Mouse (Mus musculus) right cerebral cortex, postnatal 36 days (tissue): ENCODE measurements around the gene Rps3a1.

ENCODE experiments used
- DNase-seq, 2 experiments: peaks; one replicate each; pipeline ENCODE4 v3.0.0; 2022; ENCODE audit warnings: low spot score in 2 of 2, mixed read lengths in 1 of 2

Gene Rps3a1

DNA sequence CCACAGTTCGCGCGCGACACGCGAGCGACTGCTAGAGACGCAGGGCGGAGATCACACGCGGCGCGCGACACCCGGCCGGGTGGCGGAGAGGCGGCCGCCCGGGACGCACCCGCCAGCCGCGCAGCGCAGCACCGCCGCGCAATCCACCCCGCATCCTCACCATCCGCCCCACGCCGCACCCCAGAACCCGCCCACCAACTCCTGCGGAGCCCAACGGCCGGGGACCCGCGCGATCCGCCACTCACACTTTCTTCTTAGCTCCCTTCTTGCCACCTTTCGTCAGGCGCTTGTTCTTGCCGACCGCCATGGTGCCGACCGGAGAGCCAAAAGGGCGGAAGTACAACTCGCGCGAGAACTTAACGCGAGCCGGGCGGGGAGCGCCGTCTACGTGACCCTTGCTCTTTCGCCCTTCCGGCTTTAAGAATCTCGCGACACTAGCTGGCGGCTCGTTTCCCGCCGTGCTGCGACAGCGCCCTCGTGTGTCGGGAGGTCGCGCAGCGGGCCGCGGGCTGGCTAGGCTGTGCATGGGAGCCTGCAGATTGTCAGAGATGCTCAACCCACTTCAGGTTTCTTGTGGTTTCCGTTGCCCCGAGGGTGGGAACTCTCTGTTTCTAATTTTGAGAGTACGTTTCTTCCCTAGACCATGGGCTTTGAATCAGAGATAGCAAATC is at the start of gene Rps3a1:
TSS of gene Rps3a1 (minus strand) at position 440 of the 671 bp plus-strand sequence.
- DNase-seq, result peak; percentile 96

- no peak for DNase-seq
Observed at GRCm38 (mm10) chr3:86187736-86188389, 45.4 kb upstream of the Rps3a1 start.

- no peak for DNase-seq
Observed at GRCm38 (mm10) chr3:86184546-86184945, 42.0 kb upstream of the Rps3a1 start.

DNA sequence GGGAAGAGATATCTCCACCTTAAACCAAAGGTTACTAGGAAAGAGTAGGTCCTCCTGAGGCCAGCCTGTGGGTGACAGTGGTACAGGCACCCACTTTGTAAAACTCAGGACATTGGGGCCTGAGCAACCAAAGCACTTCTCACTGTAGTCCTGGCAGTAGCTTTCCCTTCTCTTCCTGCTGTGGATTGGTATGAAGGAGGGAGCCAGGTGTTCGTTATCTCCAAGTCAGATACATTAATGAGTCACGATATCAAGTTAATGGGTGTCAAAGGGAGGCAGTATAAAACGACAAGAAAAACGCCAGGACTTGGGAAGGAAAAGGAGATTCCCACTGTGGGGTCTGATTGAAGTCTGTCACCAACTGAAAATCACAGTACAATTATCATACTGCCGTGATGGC is 38.6 kb upstream of the Rps3a1 start:
- no peak for DNase-seq

DNA sequence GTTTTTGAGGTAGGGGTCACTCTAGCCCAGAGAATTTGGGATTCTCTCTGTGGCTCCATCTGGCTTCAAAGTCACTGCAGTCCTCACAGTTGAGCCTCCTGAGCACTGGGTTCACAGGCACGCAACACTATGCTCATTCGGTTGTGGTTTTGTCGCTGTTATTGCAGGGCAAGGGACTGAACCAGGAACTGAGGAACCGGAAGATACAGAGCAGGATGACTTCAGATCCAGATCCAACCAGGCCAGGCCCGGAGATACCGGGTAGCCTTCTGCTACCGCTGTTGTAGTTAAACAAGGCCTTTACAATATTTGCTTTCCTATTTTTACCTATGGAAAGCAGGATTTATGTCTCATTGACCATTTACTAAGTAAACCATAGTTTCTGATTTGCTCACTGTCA is 37.2 kb upstream of the Rps3a1 start:
- no peak for DNase-seq

DNA sequence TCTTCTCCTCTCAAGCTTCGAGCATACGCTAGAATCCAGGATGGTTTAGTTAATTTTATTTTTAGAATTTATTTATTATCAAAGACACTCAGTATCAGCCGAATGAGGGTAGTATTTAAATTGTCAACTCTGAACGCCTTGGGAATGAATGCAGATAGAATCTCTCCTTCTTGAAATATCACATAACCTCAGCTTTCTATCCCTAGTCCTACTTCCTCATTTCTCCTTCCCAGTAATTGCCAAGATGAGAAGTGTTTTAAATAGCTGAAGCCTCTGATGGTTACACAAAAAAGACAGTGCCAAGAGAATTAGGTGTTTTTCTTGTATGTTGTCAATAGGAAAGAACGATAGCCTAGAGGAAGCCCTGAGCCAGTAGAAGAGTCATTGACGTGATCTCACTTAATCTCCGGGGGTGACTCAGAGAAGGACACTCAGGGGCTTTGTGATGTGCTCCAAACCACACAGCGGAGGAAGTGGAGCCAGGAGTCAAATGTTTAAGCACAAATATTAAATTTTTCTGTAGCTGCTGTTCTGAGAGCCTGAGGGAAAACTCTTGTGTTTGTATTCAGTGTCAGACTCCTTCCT is 26.4 kb upstream of the Rps3a1 start:
- no peak for DNase-seq

DNA sequence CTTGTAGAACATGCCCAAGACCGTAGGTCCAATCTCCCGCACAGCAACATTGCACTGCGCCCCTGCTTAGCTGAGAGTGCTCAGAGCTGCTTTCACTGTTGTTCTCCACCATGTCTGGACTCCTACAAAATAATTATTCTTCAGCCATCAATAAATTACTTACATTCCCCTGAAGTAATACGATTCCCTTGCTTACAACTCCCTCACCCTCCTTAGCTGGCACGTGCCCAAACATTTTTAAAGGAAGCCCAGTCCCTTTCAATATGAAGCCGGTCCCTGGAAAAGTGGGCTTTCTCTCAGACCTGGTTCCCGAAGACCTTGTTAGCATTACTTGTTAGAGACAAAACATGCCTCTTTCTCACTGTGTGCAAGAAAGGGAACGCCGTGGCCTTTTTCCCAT is 7.0 kb upstream of the Rps3a1 start:
- no peak for DNase-seq

DNA sequence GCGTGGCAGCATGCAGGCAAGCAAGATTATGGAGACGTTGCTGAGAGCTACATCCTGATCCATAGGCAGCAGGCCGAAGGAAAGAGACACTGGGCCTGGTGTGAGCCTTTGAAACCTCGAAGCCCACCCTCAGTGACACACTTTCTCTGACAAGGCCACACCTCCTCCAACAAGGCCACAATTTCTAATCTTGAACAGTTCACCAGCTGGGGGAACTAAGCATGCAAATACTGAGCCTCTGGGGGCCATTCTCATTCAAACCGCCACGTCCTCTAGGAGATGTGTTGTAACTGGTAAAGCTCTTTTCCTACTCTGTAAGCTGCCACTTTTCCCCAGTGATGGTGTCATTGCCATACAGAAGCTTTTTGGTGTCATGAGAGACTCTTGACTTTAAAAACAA is 6.6 kb upstream of the Rps3a1 start:
- no peak for DNase-seq

DNA sequence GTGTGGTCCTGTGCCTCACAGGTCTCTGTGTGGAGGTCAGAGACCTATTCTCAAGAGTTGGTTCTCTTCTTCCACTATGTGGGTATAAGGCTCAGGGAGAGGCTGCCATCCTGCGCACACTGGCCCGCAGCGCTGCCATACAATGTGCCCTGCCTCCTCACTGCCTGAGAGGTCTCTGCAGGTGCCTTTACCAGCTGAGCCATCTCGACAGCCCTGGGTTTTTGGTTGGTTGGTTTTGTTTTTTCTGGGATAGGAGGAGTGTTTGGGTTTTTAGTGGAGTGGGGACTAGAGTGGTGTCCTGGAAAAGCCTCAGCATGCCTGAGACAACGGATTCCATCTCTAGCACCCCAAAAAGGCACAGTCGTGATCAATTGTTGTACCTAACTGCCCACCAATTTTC is 841 bp upstream of the Rps3a1 start:
- no peak for DNase-seq

DNA sequence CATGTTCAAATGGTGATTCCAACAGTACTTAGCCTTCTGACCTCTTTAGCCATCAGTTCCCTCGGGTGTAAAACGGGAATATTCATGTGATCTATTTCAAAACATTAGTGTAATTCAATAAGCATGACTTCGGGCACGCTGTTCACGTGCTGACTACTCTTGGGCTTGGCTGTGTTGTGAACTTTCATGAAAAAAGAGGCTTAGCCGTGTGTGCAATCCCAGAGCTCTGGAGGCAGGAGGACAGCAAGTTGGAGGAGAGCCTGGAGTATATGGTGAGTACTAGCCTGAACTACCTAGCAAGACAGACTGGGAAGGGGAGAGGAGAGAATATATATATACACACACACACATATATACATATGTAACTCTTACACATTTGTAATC is 424 bp upstream of the Rps3a1 start:
- DNase-seq, result no peak

- DNase-seq, result no peak
Observed at GRCm38 (mm10) chr3:86141886-86142262, 628 bp downstream of the Rps3a1 start.

- no peak for DNase-seq
Observed at GRCm38 (mm10) chr3:86141366-86141765, 1.1 kb downstream of the Rps3a1 start.

- DNase-seq, result no peak
Observed at GRCm38 (mm10) chr3:86139660-86140059, 2.8 kb downstream of the Rps3a1 start.

DNA sequence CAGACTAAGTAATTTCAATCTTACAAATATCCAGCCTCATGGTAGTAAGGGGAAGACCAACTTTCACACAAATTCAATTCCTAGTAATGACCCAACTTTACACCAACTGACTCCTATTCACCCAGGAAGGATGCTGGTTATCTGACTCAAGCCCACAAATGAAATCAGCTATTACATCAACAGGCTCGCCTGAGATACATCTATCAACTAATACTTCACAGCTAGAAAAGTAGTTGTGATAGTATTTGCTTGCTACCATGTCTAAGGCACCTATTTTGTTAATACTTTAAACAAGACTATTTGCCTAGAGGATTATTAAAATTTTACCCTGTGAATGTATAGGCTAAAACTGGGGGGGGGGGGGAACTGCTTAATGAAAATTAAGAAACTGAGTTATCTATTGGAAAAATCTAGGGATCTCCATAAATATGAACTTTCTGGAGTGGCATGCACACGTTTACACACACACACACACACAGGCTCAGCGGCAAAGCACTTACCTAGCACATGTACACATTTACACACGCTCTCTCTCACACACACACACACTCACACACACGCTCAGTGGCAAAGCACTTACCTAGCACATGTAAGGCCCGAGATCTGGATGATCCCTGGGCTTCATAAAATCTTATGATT is 5.4 kb downstream of the Rps3a1 start:
- no peak for DNase-seq

DNA sequence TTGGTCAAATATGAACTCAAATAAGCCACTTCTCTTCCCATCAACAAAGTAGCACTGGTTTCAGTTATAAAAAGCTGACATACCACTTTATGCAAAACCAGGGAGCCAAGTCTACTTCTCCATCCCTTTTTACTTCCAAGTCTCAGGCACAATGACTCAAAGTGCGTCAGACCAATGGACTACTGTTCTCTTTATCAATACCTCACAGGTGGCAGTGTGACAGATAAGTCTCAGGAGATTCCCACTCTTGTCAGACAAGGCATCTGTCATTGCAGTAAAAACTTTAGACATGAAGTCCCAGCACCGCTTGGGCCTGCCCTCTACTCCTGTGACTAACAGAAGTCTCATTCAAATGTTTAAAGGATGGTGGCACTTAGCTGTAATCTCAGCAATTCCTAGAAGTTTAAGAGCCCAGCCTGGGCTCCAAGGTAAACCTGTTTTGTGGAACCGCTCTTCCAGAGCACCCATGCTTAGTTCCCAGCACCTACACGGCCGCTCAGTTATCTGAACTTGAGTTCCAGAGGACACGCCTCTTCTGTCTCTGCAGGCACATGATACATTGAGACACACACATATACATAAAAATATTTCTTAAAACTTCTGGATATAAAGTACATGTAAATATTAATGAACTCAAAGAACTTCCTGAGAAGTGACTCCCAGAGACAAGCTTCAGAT is 6.5 kb downstream of the Rps3a1 start:
- DNase-seq, result no peak

GRCm38 (mm10) chr3:86134939-86135638 is 7.4 kb downstream of the Rps3a1 start:
- no peak for DNase-seq

DNA sequence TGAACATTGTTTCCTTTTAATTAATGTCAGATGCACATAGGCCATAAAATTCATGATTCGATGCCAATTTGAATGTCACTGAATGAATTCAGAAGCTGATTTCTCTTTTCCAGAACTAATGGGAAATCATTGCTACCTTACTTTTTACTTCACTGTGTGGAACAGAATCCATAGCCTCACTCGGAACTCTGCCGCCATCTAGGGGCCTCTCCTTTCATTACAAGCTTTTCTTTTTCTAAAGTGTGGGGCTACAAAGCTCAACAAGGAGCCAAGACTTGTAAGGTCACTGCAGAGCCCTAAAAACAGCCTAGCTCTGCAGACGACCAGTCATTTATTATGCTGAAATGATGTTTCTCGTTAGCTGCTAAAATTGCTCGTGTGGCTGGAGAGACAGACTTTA is 12.7 kb downstream of the Rps3a1 start:
- DNase-seq, result peak; percentile 30 to 49

- DNase-seq, result no peak
Observed at GRCm38 (mm10) chr3:86123251-86123746, 19.2 kb downstream of the Rps3a1 start.

GRCm38 (mm10) chr3:86122156-86122555 is 20.3 kb downstream of the Rps3a1 start:
- DNase-seq, result no peak

- DNase-seq, result no peak
Observed at GRCm38 (mm10) chr3:86119237-86119932, 23.1 kb downstream of the Rps3a1 start.

GRCm38 (mm10) chr3:86116951-86117350 is 25.6 kb downstream of the Rps3a1 start:
- DNase-seq, result no peak
